Mouse (Mus musculus): ENCODE measurements at regions not wholly inside any gene's neighbourhood (a gene's known extent, or its start where the extent isn't known, plus 50 kb on each side); places are given as distances from the start of the nearest gene placed in this dataset.

- TF ChIP-seq POLR2A (IDR thresholded peaks at IDR 0.05; ENCODE audit: extremely low read depth, insufficient read depth, low read length), result no peak
- no peak for TF ChIP-seq CTCF (IDR thresholded peaks at IDR 0.05; ENCODE audit: extremely low read depth, insufficient read depth, low read length)
Measured at GRCm38 (mm10) chr1:24877014-24877413, 198.6 kb downstream of the Lmbrd1 start.
